Mouse (Mus musculus) megakaryocyte-erythroid progenitor cell, adult 5 weeks (primary cell): ENCODE measurements around the gene Noto. TPM values are rescaled to one million over a fixed set of nuclear protein-coding genes. Genes with fewer than 3 reads are reported as not detected.

Source experiments
- polyA plus RNA-seq: library from polyadenylated mRNA; stranded (reverse); fragments of >175 nt; gene quantifications from 2 replicates; pipeline ENCODE4 v1.2.3, GENCODE M21; 2012

Gene Noto
- polyA plus RNA-seq: not detected in 2 replicates

GRCm38 (mm10) chr6:85423836-85424379, at the start of gene Noto:
Gene Noto, plus strand, starts transcription at chr6:85423886.

GRCm38 (mm10) chr6:85373951-85374733, 49.5 kb upstream of the Noto start, which contains the start of gene Rab11fip5:
Gene Rab11fip5, minus strand, starts transcription at chr6:85374634.

GRCm38 (mm10) chr6:85431842-85432431, 8.3 kb downstream of the Noto start, which contains the start of gene Smyd5:
Gene Smyd5, plus strand, starts transcription at chr6:85431989.

GRCm38 (mm10) chr6:85450697-85451663, 27.3 kb downstream of the Noto start, which contains the start of gene Cct7:
Gene Cct7, plus strand, starts transcription at chr6:85451514.

GRCm38 (mm10) chr6:85451664-85452410, 28.2 kb downstream of the Noto start, which contains the start of gene Pradc1:
Gene Pradc1, minus strand, starts transcription at chr6:85451970.

Other genes with a start within 250 kb of the Noto start
- not detected in 2 replicates for gene Emx1, start 236.4 kb upstream of the Noto start, polyA plus RNA-seq
- 1.3 TPM in 2 replicates for gene Sfxn5, start 90.5 kb upstream of the Noto start, polyA plus RNA-seq
- gene Rab11fip5, start 49.3 kb upstream of the Noto start, polyA plus RNA-seq: 11.6 and 15.0 TPM in 2 replicates
- gene Smyd5, start 8.1 kb downstream of the Noto start, polyA plus RNA-seq: 20.2 and 23.5 TPM in 2 replicates
- gene Cct7, start 27.6 kb downstream of the Noto start, polyA plus RNA-seq: 55.0 and 64.0 TPM in 2 replicates
- gene Pradc1, start 28.1 kb downstream of the Noto start, polyA plus RNA-seq: 22.2 and 26.2 TPM in 2 replicates
- gene Fbxo41, start 79.1 kb downstream of the Noto start, polyA plus RNA-seq: not detected in 2 replicates
- 13.3 and 13.8 TPM in 2 replicates for gene Egr4, start 89.7 kb downstream of the Noto start, polyA plus RNA-seq
- gene Alms1, start 163.6 kb downstream of the Noto start, polyA plus RNA-seq: 1.1 and 1.7 TPM in 2 replicates